Comparison of ENCODE assay signal across 7 mouse cellular contexts in genomic region chr1:180888556-180889042, GRCm38 (mm10). TPM values are rescaled to one million over a fixed set of nuclear protein-coding genes. Genes with fewer than 3 reads are reported as not detected.
A peak's percentile ranks its signal among the peaks of the same experiment; 100 is the strongest.
DNase-seq lines count a peak whose midpoint lies in the region; ATAC-seq lines count a peak whose summit lies in the region.

No protein-coding gene starts in this region.

- peaks cover 15% of the 10 kb centered on the region for H3K4me1 ChIP-seq in heart, embryonic 16.5 days (ENCODE audit: control insufficient read depth, insufficient read depth, low read length)
- H3K4me1 ChIP-seq in midbrain, embryonic 13.5 days (replicated peaks): peaks cover 15% of the 10 kb centered on the region

- no peaks in the 10 kb centered on the region for H3K36me3 ChIP-seq in heart, embryonic 16.5 days (ENCODE audit: control insufficient read depth, insufficient read depth)
- no peaks in the 10 kb centered on the region for H3K36me3 ChIP-seq in midbrain, embryonic 13.5 days

- 10% methylated on average over 13 of the region's 13 CpGs for WGBS in heart, embryonic 16.5 days
- 7% methylated on average over 13 of the region's 13 CpGs for WGBS in midbrain, embryonic 13.5 days

- H3K27ac ChIP-seq in heart, embryonic 16.5 days (ENCODE audit: low read length): no peak overlapping the region; the same call in none of the 2 replicates
- no peak overlapping the region for H3K27ac ChIP-seq in midbrain, embryonic 13.5 days

- H3K9ac ChIP-seq in heart, embryonic 16.5 days (ENCODE audit: low read length): peak overlapping the region; percentile 47; the same call in 1 of the 2 replicates
- H3K9ac ChIP-seq in midbrain, embryonic 13.5 days (replicated peaks): peak overlapping the region; percentile 29; the same call in 1 of the 2 replicates

- H3K4me2 ChIP-seq in heart, embryonic 16.5 days (ENCODE audit: low read depth, low read length): peak overlapping the region; percentile 52
- H3K4me2 ChIP-seq in midbrain, embryonic 13.5 days (replicated peaks): peak overlapping the region; percentile 17; the same call in 1 of the 2 replicates

- peak; percentile 54; the same call in 1 of the 2 replicates for ATAC-seq in heart, embryonic 16.5 days (replicated peaks; ENCODE audit: extremely low read depth, insufficient read depth, low FRiP score)
- peak; percentile 71 for ATAC-seq in midbrain, embryonic 13.5 days

- H3K27me3 ChIP-seq in heart, embryonic 16.5 days (ENCODE audit: control insufficient read depth, insufficient read depth, low read length): peaks cover 12% of the 10 kb centered on the region
- peaks cover 29% of the 10 kb centered on the region for H3K27me3 ChIP-seq in midbrain, embryonic 13.5 days

- H3K9me3 ChIP-seq in heart, embryonic 16.5 days (replicated peaks; ENCODE audit: control insufficient read depth, low read length): no peaks in the 10 kb centered on the region
- H3K9me3 ChIP-seq in midbrain, embryonic 13.5 days: no peaks in the 10 kb centered on the region

- H3K4me3 ChIP-seq in heart, embryonic 16.5 days (ENCODE audit: low read length): peak overlapping the region; percentile 2; the same call in 1 of the 2 replicates
- H3K4me3 ChIP-seq in midbrain, embryonic 13.5 days (replicated peaks): no peak overlapping the region

- DNase-seq in adrenal gland, adult 2 months: peak; percentile 87
- DNase-seq in fat pad, adult 2 months (ENCODE audit: extremely low read depth, low read depth, low spot score): peak; percentile 21
- DNase-seq in kidney, postnatal 14 days: peak; percentile 89
- peak; percentile 90 for DNase-seq in urinary bladder, postnatal 14 days (ENCODE audit: low spot score)
- DNase-seq in thymus, postnatal 36 days: no peak

RNA-seq across cellular contexts. Expression of gene Lefty2, which starts 4.3 kb away (rescaled TPM):
- under 1 TPM; 0.58 to 0.76 TPM for total RNA-seq in adrenal gland, adult 2 months (2021)
- polyA plus RNA-seq in adrenal gland, adult 2 months (2012; rRNA removed): 0.19 and 0.83 TPM in 2 replicates
- 0.06 and 0.08 TPM in 2 replicates for polyA plus RNA-seq in heart, embryonic 16.5 days (2015; fragmentation: Nextera tagmentation; extraction: Ambion mirVana)
- polyA plus RNA-seq in midbrain, embryonic 13.5 days (2015; fragmentation: Nextera tagmentation; extraction: Ambion mirVana): 0.27 and 0.31 TPM in 2 replicates

RNA-seq across cellular contexts. Expression of gene Pycr2, which starts 15.5 kb away (rescaled TPM):
- total RNA-seq in adrenal gland, adult 2 months (2021): 10 to 100 TPM; 24.1 to 46.1 TPM
- polyA plus RNA-seq in adrenal gland, adult 2 months (2012; rRNA removed): 80.7 and 88.7 TPM in 2 replicates
- 55.1 and 60.6 TPM in 2 replicates for polyA plus RNA-seq in heart, embryonic 16.5 days (2015; fragmentation: Nextera tagmentation; extraction: Ambion mirVana)
- 76.6 and 83.1 TPM in 2 replicates for polyA plus RNA-seq in midbrain, embryonic 13.5 days (2015; fragmentation: Nextera tagmentation; extraction: Ambion mirVana)

RNA-seq across cellular contexts. Expression of gene Sde2, which starts 37.7 kb away (rescaled TPM):
- 10 to 100 TPM; 19.6 to 21.3 TPM for total RNA-seq in adrenal gland, adult 2 months (2021)
- 3.2 and 4.7 TPM in 2 replicates for polyA plus RNA-seq in adrenal gland, adult 2 months (2012; rRNA removed)
- polyA plus RNA-seq in heart, embryonic 16.5 days (2015; fragmentation: Nextera tagmentation; extraction: Ambion mirVana): 22.2 and 28.6 TPM in 2 replicates
- 28.8 and 33.6 TPM in 2 replicates for polyA plus RNA-seq in midbrain, embryonic 13.5 days (2015; fragmentation: Nextera tagmentation; extraction: Ambion mirVana)

RNA-seq across cellular contexts. Expression of gene Lefty1, which starts 46.2 kb away (rescaled TPM):
- total RNA-seq in adrenal gland, adult 2 months (2021): 10 to 100 TPM in 1 of 2 experiments, 1 to 10 TPM in 1; 2.0 to 11.3 TPM
- polyA plus RNA-seq in adrenal gland, adult 2 months (2012; rRNA removed): 34.2 and 35.6 TPM in 2 replicates
- polyA plus RNA-seq in heart, embryonic 16.5 days (2015; fragmentation: Nextera tagmentation; extraction: Ambion mirVana): 1.1 and 1.5 TPM in 2 replicates
- 0.31 TPM in 1 of 2 replicates, not detected in the other for polyA plus RNA-seq in midbrain, embryonic 13.5 days (2015; fragmentation: Nextera tagmentation; extraction: Ambion mirVana)

RNA-seq across cellular contexts. Expression of gene Tmem63a, which starts 53.5 kb away (rescaled TPM):
- 10 to 100 TPM; 52.8 to 66.0 TPM for total RNA-seq in adrenal gland, adult 2 months (2021)
- polyA plus RNA-seq in adrenal gland, adult 2 months (2012; rRNA removed): 135 and 238 TPM in 2 replicates
- polyA plus RNA-seq in heart, embryonic 16.5 days (2015; fragmentation: Nextera tagmentation; extraction: Ambion mirVana): 11.2 and 14.8 TPM in 2 replicates
- 0.93 and 1.8 TPM in 2 replicates for polyA plus RNA-seq in midbrain, embryonic 13.5 days (2015; fragmentation: Nextera tagmentation; extraction: Ambion mirVana)

Comparison
In these comparisons a context has a peak if more than half of its experiments do, and no peak if none do; other contexts are left out.
1. DNase-seq: peak in adrenal gland, adult 2 months (single experiment), fat pad, adult 2 months (single experiment), kidney, postnatal 14 days (single experiment) and urinary bladder, postnatal 14 days (single experiment); none in thymus, postnatal 36 days (0 of 2).